Mouse (Mus musculus) heart, postnatal 0 days (tissue): ENCODE measurements around the gene Gfpt2. TPM values are rescaled to one million over a fixed set of nuclear protein-coding genes. Genes with fewer than 3 reads are reported as not detected.

Experiments
- ATAC-seq: fragments of 200-750 bp; cut with Nextera tagmentation; 2 replicates; pipeline ENCODE4 v1.8.0; 2017; ENCODE audit warnings: low read depth, moderate number of reproducible peaks, moderate library complexity; ENCODE audit not compliant: insufficient read depth
- DNase-seq: peaks from one replicate; pipeline ENCODE4 v3.0.0-alpha.2; 2016; ENCODE audit warnings: low spot score
- H3K27ac ChIP-seq: fragments of 300-500 bp; sonication (generic); 2 replicates; pipeline ENCODE4 v1.5.1; 2014; ENCODE audit warnings: low read depth, mild to moderate bottlenecking
- H3K27me3 ChIP-seq: fragments of 300-500 bp; sonication (generic); 2 replicates; pipeline ENCODE4 v1.6.1; 2014; ENCODE audit warnings: low read length, mixed read lengths; ENCODE audit not compliant: control insufficient read depth, insufficient read depth
- H3K36me3 ChIP-seq: fragments of 300-500 bp; sonication (generic); replicated peaks from 2 replicates; pipeline ENCODE4 v1.6.1; 2014; ENCODE audit warnings: low read length, mixed read lengths; ENCODE audit not compliant: control insufficient read depth, insufficient read depth
- H3K4me1 ChIP-seq: fragments of 300-500 bp; sonication (generic); 2 replicates; pipeline ENCODE4 v1.6.1; 2014; ENCODE audit warnings: antibody characterized with exemption; ENCODE audit not compliant: control insufficient read depth, insufficient read depth
- H3K4me2 ChIP-seq: fragments of 300-500 bp; sonication (generic); 2 replicates; pipeline ENCODE4 v1.6.1; 2014; ENCODE audit warnings: low read depth, mild to moderate bottlenecking, low read length, moderate library complexity
- H3K4me3 ChIP-seq: fragments of 300-500 bp; sonication (generic); 2 replicates; pipeline ENCODE4 v1.5.1; 2014; ENCODE audit warnings: low read depth, low read length
- H3K9ac ChIP-seq: fragments of 300-500 bp; sonication (generic); replicated peaks from 2 replicates; pipeline ENCODE4 v1.6.1; 2014; ENCODE audit warnings: low read depth, low read length, mixed read lengths
- H3K9me3 ChIP-seq: fragments of 300-500 bp; sonication (generic); replicated peaks from 2 replicates; pipeline ENCODE4 v1.6.1; 2016; ENCODE audit warnings: low read length; ENCODE audit not compliant: control insufficient read depth
- CTCF ChIP-seq: IDR thresholded peaks from 2 replicates; pipeline ENCODE4 v1.5.1; 2016; ENCODE audit warnings: antibody characterized with exemption, control low read depth, low read depth
- EP300 ChIP-seq: IDR thresholded peaks from 2 replicates; pipeline ENCODE4 v1.6.1; 2016; ENCODE audit warnings: antibody characterized with exemption, low read depth
- WGBS: fragments of 180-500 bp; shearing (Covaris S2); extraction: QIAGEN DNeasy Blood & Tissue Kit; methylation state at CpG from one replicate; pipeline ENCODE4 v1.1.7; 2014; 5-methylcytosine and 5-hydroxymethylcytosine counted together
- polyA plus RNA-seq: library from polyadenylated mRNA; unstranded; fragments of >200 nt; fragmentation: Nextera tagmentation; extraction: Ambion mirVana; gene quantifications from 2 replicates; pipeline ENCODE4 v1.2.1, GENCODE M21; 2015
- total RNA-seq: library from RNA; depleted of rRNA; stranded (reverse); fragments of >200 nt; gene quantifications from 2 replicates; pipeline ENCODE4 v1.2.3, GENCODE M21; 2014; ENCODE audit warnings: low replicate concordance

The Gfpt2 gene
- total and polyA plus RNA-seq, 2 experiments from 2014 or later, result 6.1 to 8.5 TPM

GRCm38 (mm10) chr11:49861139-49861538 lies 67.2 kb downstream of the Gfpt2 start:
- TF ChIP-seq EP300 (no peak), CTCF (no peak)
- Histone ChIP-seq H3K4me2 (no peak overlapping the region), H3K36me3 (peaks cover 25% of the 10 kb centered on the region), H3K4me3 (no peak overlapping the region), H3K27ac (no peak overlapping the region), H3K9ac (no peak overlapping the region), H3K27me3 (no peaks in the 10 kb centered on the region), H3K9me3 (no peaks in the 10 kb centered on the region), H3K4me1 (no peaks in the 10 kb centered on the region)
- no peak for DNase-seq
- WGBS, result 92% methylated on average over 4 of the region's 4 CpGs
- ATAC-seq, result no peak

DNA sequence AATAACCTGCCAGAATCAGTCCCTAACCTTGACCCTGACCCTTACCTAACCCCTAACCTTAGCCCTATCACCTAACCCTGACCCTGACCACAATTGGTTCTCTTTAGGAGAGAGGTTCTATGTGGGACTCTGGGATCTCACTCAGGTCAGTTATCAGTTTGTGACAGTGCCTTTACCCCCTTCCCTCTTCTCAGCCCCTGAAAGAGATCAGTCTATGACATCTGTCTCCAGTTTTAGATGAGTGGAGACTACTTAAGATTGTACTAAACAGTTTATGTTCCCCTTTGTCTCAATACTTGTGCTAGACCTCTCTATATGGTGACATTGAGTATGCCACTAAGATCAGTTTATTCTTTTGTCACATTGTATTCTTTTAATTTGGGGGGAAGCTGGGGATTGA lies 69.9 kb downstream of the Gfpt2 start:
- H3K4me3 ChIP-seq, result no peak overlapping the region
- no peaks in the 10 kb centered on the region for H3K4me1 ChIP-seq
- H3K27ac ChIP-seq, result no peak overlapping the region
- ATAC-seq (no peak), DNase-seq (no peak)
- TF ChIP-seq CTCF (no peak), EP300 (no peak)
- H3K36me3 ChIP-seq, result peaks cover 39% of the 10 kb centered on the region
- H3K9me3 ChIP-seq, result no peaks in the 10 kb centered on the region
- H3K9ac ChIP-seq, result no peak overlapping the region
- H3K27me3 ChIP-seq, result no peaks in the 10 kb centered on the region
- no peak overlapping the region for H3K4me2 ChIP-seq

- H3K4me3 ChIP-seq, result no peak overlapping the region
- H3K4me2 ChIP-seq, result no peak overlapping the region
- H3K9ac ChIP-seq, result no peak overlapping the region
- no peaks in the 10 kb centered on the region for H3K4me1 ChIP-seq
- no peak overlapping the region for H3K27ac ChIP-seq
- 83% methylated on average over 5 of the region's 5 CpGs for WGBS
- TF ChIP-seq CTCF (no peak), EP300 (no peak)
- ATAC-seq (no peak), DNase-seq (no peak)
- peaks cover 59% of the 10 kb centered on the region for H3K36me3 ChIP-seq
- H3K9me3 ChIP-seq, result no peaks in the 10 kb centered on the region
- H3K27me3 ChIP-seq, result no peaks in the 10 kb centered on the region
Measured at GRCm38 (mm10) chr11:49867320-49867719, 73.3 kb downstream of the Gfpt2 start.

GRCm38 (mm10) chr11:49869762-49870161 lies 75.8 kb downstream of the Gfpt2 start:
- no peak for TF ChIP-seq EP300
- peak; percentile 75 for TF ChIP-seq CTCF
- peak; percentile 39; the same call in 1 of the 2 replicates for ATAC-seq
- no peak overlapping the region for H3K27ac ChIP-seq
- H3K4me1 ChIP-seq, result no peaks in the 10 kb centered on the region
- no peak overlapping the region for H3K4me2 ChIP-seq
- H3K9ac ChIP-seq, result no peak overlapping the region
- no peak overlapping the region for H3K4me3 ChIP-seq
- peaks cover 67% of the 10 kb centered on the region for H3K36me3 ChIP-seq
- H3K9me3 ChIP-seq, result no peaks in the 10 kb centered on the region
- DNase-seq, result peak; percentile 54
- H3K27me3 ChIP-seq, result no peaks in the 10 kb centered on the region

GRCm38 (mm10) chr11:49871914-49872313 lies 77.9 kb downstream of the Gfpt2 start:
- no peak overlapping the region for H3K4me3 ChIP-seq
- H3K9me3 ChIP-seq, result no peaks in the 10 kb centered on the region
- 43% methylated on average over 6 of the region's 6 CpGs for WGBS
- H3K9ac ChIP-seq, result no peak overlapping the region
- H3K4me2 ChIP-seq, result no peak overlapping the region
- peaks cover 8% of the 10 kb centered on the region; the same call in 1 of the 2 replicates for H3K4me1 ChIP-seq
- ATAC-seq (no peak; the same call in 1 of the 2 replicates), DNase-seq (peak; percentile 41)
- H3K27me3 ChIP-seq, result no peaks in the 10 kb centered on the region
- no peak overlapping the region for H3K27ac ChIP-seq
- TF ChIP-seq EP300, result no peak
- TF ChIP-seq CTCF, result peak; percentile 60
- H3K36me3 ChIP-seq, result peaks cover 62% of the 10 kb centered on the region

GRCm38 (mm10) chr11:49872779-49873178 lies 78.8 kb downstream of the Gfpt2 start:
- Histone ChIP-seq H3K4me1 (peaks cover 16% of the 10 kb centered on the region), H3K36me3 (peaks cover 58% of the 10 kb centered on the region), H3K9ac (no peak overlapping the region), H3K27ac (no peak overlapping the region), H3K9me3 (no peaks in the 10 kb centered on the region), H3K4me3 (no peak overlapping the region), H3K4me2 (no peak overlapping the region), H3K27me3 (no peaks in the 10 kb centered on the region)
- DNase-seq (no peak), ATAC-seq (no peak)
- no peak for TF ChIP-seq EP300
- no peak for TF ChIP-seq CTCF
- 84% methylated on average over 6 of the region's 6 CpGs for WGBS
